36 mouse cellular contexts compared by ENCODE assay signal in genomic region chr6:29033981-29034646, GRCm38 (mm10). TPM values are rescaled to one million over a fixed set of nuclear protein-coding genes. Genes with fewer than 3 reads are reported as not detected.
A peak's percentile ranks its signal among the peaks of the same experiment; 100 is the strongest.
DNase-seq lines count a peak whose midpoint lies in the region; ATAC-seq lines count a peak whose summit lies in the region.
"Had no signal": no experiment of that assay in that cellular context is flagged by ENCODE, and none has a peak within 500 bp of the region (broad histone marks: within the 10 kb centered on the region; RNA-seq: fewer than 3 reads in every experiment).

No protein-coding gene starts in this region.

- no peak overlapping the region for H3K9ac ChIP-seq in forebrain, embryonic 11.5 days (ENCODE audit: low read length)
- no peak overlapping the region for H3K9ac ChIP-seq in forebrain, embryonic 16.5 days (replicated peaks; ENCODE audit: low read depth, low read length)
- no peak overlapping the region for H3K9ac ChIP-seq in neural tube, embryonic 12.5 days
- no peak overlapping the region for H3K9ac ChIP-seq in neural tube, embryonic 15.5 days (replicated peaks)
- H3K9ac ChIP-seq in midbrain, embryonic 13.5 days (replicated peaks) = no peak overlapping the region
- H3K9ac ChIP-seq in neural tube, embryonic 14.5 days (replicated peaks; ENCODE audit: low read depth, low read length) = no peak overlapping the region
- H3K9ac ChIP-seq: embryonic facial prominence, embryonic 12.5 days; forebrain, embryonic 15.5 days; hindbrain, embryonic 15.5 days; intestine, embryonic 15.5 days; limb, embryonic 15.5 days; liver, embryonic 13.5 days had no signal

- DNase-seq in forebrain, embryonic 11.5 days (ENCODE audit: low spot score) = peak; percentile 27
- no peak for DNase-seq in kidney, postnatal 14 days
- no peak for DNase-seq in embryo, embryonic 10.5 days (ENCODE audit: low spot score)
- DNase-seq: adrenal gland, adult 8-10 months; cerebellum, adult 9-10 months; cerebellum, postnatal 36 days; embryo, embryonic 11 days; gastrocnemius, adult 2 months; heart, adult 2 months; heart, postnatal 14 days; kidney, adult 2 months; kidney, postnatal 4 days; liver, embryonic 13.5 days; lung, adult 18-20 months; lung, postnatal 4 days; right cerebral cortex, adult 18-20 months; right cerebral cortex, postnatal 4 days; thymus, postnatal 4 days had no signal

- ATAC-seq in forebrain, embryonic 11.5 days (replicated peaks; ENCODE audit: low FRiP score) = no peak
- no peak for ATAC-seq in forebrain, embryonic 16.5 days
- peak; percentile 54; the same call in 1 of the 2 replicates for ATAC-seq in neural tube, embryonic 12.5 days (ENCODE audit: low FRiP score, low read depth)
- ATAC-seq in neural tube, embryonic 15.5 days (ENCODE audit: low FRiP score) = no peak; the same call in 1 of the 2 replicates
- ATAC-seq in midbrain, embryonic 13.5 days = peak; percentile 67
- 0 out of 2 replicates have a peak, but pooled peaks have one; percentile 26 for ATAC-seq in neural tube, embryonic 14.5 days (ENCODE audit: low read depth)
- ATAC-seq: forebrain, embryonic 15.5 days; intestine, embryonic 15.5 days; lung, postnatal 0 days had no signal

- H3K36me3 ChIP-seq in forebrain, embryonic 11.5 days (ENCODE audit: control insufficient read depth, insufficient read depth, low read length) = no peaks in the 10 kb centered on the region
- no peaks in the 10 kb centered on the region for H3K36me3 ChIP-seq in forebrain, embryonic 16.5 days (ENCODE audit: control insufficient read depth, insufficient read depth)
- H3K36me3 ChIP-seq in neural tube, embryonic 12.5 days = no peaks in the 10 kb centered on the region
- no peaks in the 10 kb centered on the region for H3K36me3 ChIP-seq in neural tube, embryonic 15.5 days
- H3K36me3 ChIP-seq in midbrain, embryonic 13.5 days = no peaks in the 10 kb centered on the region
- H3K36me3 ChIP-seq in neural tube, embryonic 14.5 days (ENCODE audit: control insufficient read depth, insufficient read depth, low read length) = no peaks in the 10 kb centered on the region
- H3K36me3 ChIP-seq: embryonic facial prominence, embryonic 12.5 days; forebrain, embryonic 15.5 days; G1E; hindbrain, embryonic 15.5 days; intestine, embryonic 15.5 days; limb, embryonic 10.5 days; limb, embryonic 15.5 days; liver, embryonic 13.5 days had no signal

- H3K4me1 ChIP-seq in forebrain, embryonic 11.5 days (replicated peaks; ENCODE audit: control insufficient read depth, insufficient read depth, low read length) = no peaks in the 10 kb centered on the region
- H3K4me1 ChIP-seq in forebrain, embryonic 16.5 days (replicated peaks; ENCODE audit: control insufficient read depth, insufficient read depth, low read length) = peaks cover 15% of the 10 kb centered on the region
- H3K4me1 ChIP-seq in neural tube, embryonic 12.5 days = no peaks in the 10 kb centered on the region
- H3K4me1 ChIP-seq in neural tube, embryonic 15.5 days = peaks cover 18% of the 10 kb centered on the region
- peaks cover 14% of the 10 kb centered on the region for H3K4me1 ChIP-seq in midbrain, embryonic 13.5 days (replicated peaks)
- H3K4me1 ChIP-seq in neural tube, embryonic 14.5 days (ENCODE audit: control insufficient read depth, insufficient read depth, low read length) = no peaks in the 10 kb centered on the region
- H3K4me1 ChIP-seq: intestine, embryonic 15.5 days; liver, embryonic 13.5 days; megakaryocyte, embryonic 14.5 days had no signal

- WGBS in forebrain, embryonic 11.5 days = 69% methylated on average over 7 of the region's 7 CpGs
- WGBS in forebrain, embryonic 16.5 days = 71% methylated on average over 7 of the region's 7 CpGs
- WGBS in neural tube, embryonic 12.5 days = 66% methylated on average over 7 of the region's 7 CpGs
- WGBS in neural tube, embryonic 15.5 days = 49% methylated on average over 7 of the region's 7 CpGs
- WGBS in midbrain, embryonic 13.5 days = 36% methylated on average over 7 of the region's 7 CpGs
- 54% methylated on average over 7 of the region's 7 CpGs for WGBS in neural tube, embryonic 14.5 days

- no peaks in the 10 kb centered on the region for H3K9me3 ChIP-seq in forebrain, embryonic 11.5 days (ENCODE audit: control insufficient read depth, low read length)
- H3K9me3 ChIP-seq in forebrain, embryonic 16.5 days (ENCODE audit: control insufficient read depth, low read length) = no peaks in the 10 kb centered on the region
- H3K9me3 ChIP-seq in neural tube, embryonic 12.5 days = 0 out of 2 replicates have a peak, but pooled peaks cover 7% of the 10 kb centered on the region
- no peaks in the 10 kb centered on the region for H3K9me3 ChIP-seq in neural tube, embryonic 15.5 days (replicated peaks)
- H3K9me3 ChIP-seq in midbrain, embryonic 13.5 days = no peaks in the 10 kb centered on the region
- no peaks in the 10 kb centered on the region for H3K9me3 ChIP-seq in neural tube, embryonic 14.5 days (ENCODE audit: control insufficient read depth, low read length)
- H3K9me3 ChIP-seq: embryonic facial prominence, embryonic 12.5 days; forebrain, embryonic 15.5 days; hindbrain, embryonic 15.5 days; intestine, embryonic 15.5 days; liver, embryonic 13.5 days had no signal

- no peak overlapping the region for H3K4me2 ChIP-seq in forebrain, embryonic 11.5 days (ENCODE audit: low read depth, low read length, severe bottlenecking)
- no peak overlapping the region for H3K4me2 ChIP-seq in forebrain, embryonic 16.5 days (ENCODE audit: low read length)
- H3K4me2 ChIP-seq in neural tube, embryonic 12.5 days (replicated peaks) = no peak overlapping the region
- no peak overlapping the region for H3K4me2 ChIP-seq in neural tube, embryonic 15.5 days
- H3K4me2 ChIP-seq in midbrain, embryonic 13.5 days (replicated peaks) = no peak overlapping the region
- no peak overlapping the region for H3K4me2 ChIP-seq in neural tube, embryonic 14.5 days (ENCODE audit: low read depth, low read length)
- H3K4me2 ChIP-seq: embryonic facial prominence, embryonic 12.5 days; forebrain, embryonic 15.5 days; hindbrain, embryonic 15.5 days; intestine, embryonic 15.5 days; limb, embryonic 15.5 days; liver, embryonic 13.5 days had no signal

- H3K4me3 ChIP-seq in forebrain, embryonic 11.5 days (ENCODE audit: low read depth, low read length) = no peak overlapping the region
- H3K4me3 ChIP-seq in forebrain, embryonic 16.5 days (replicated peaks; ENCODE audit: low read length) = no peak overlapping the region
- no peak overlapping the region for H3K4me3 ChIP-seq in neural tube, embryonic 12.5 days
- no peak overlapping the region for H3K4me3 ChIP-seq in neural tube, embryonic 15.5 days (replicated peaks)
- no peak overlapping the region for H3K4me3 ChIP-seq in midbrain, embryonic 13.5 days (replicated peaks)
- no peak overlapping the region for H3K4me3 ChIP-seq in neural tube, embryonic 14.5 days (ENCODE audit: low read depth, low read length)
- H3K4me3 ChIP-seq: embryonic facial prominence, embryonic 12.5 days; forebrain, embryonic 15.5 days; gastrocnemius, adult 2 months; heart, adult 2 months; hindbrain, embryonic 15.5 days; intestine, embryonic 15.5 days; limb, embryonic 10.5 days; limb, embryonic 15.5 days; liver, embryonic 13.5 days; megakaryocyte, embryonic 14.5 days had no signal

- no peak overlapping the region for H3K27ac ChIP-seq in forebrain, embryonic 11.5 days (ENCODE audit: low read depth, low read length)
- no peak overlapping the region for H3K27ac ChIP-seq in forebrain, embryonic 16.5 days (ENCODE audit: low read length)
- H3K27ac ChIP-seq in neural tube, embryonic 12.5 days = no peak overlapping the region
- no peak overlapping the region for H3K27ac ChIP-seq in neural tube, embryonic 15.5 days (replicated peaks)
- H3K27ac ChIP-seq in midbrain, embryonic 13.5 days = peak overlapping the region; percentile 71
- H3K27ac ChIP-seq in neural tube, embryonic 14.5 days (ENCODE audit: low read depth, low read length) = no peak overlapping the region
- H3K27ac ChIP-seq: embryonic facial prominence, embryonic 12.5 days; forebrain, embryonic 15.5 days; gastrocnemius, adult 2 months; heart, adult 2 months; hindbrain, embryonic 15.5 days; intestine, embryonic 15.5 days; limb, embryonic 10.5 days; limb, embryonic 15.5 days; liver, embryonic 13.5 days had no signal

- H3K27me3 ChIP-seq in forebrain, embryonic 11.5 days (ENCODE audit: control insufficient read depth, insufficient read depth, low read length) = no peaks in the 10 kb centered on the region
- no peaks in the 10 kb centered on the region for H3K27me3 ChIP-seq in forebrain, embryonic 16.5 days (replicated peaks; ENCODE audit: control insufficient read depth, insufficient read depth, low read length)
- H3K27me3 ChIP-seq in neural tube, embryonic 12.5 days (replicated peaks) = no peaks in the 10 kb centered on the region
- H3K27me3 ChIP-seq in neural tube, embryonic 15.5 days (replicated peaks) = no peaks in the 10 kb centered on the region
- H3K27me3 ChIP-seq in midbrain, embryonic 13.5 days = no peaks in the 10 kb centered on the region
- H3K27me3 ChIP-seq in neural tube, embryonic 14.5 days (ENCODE audit: control insufficient read depth, insufficient read depth, low read length) = no peaks in the 10 kb centered on the region
- H3K27me3 ChIP-seq: embryonic facial prominence, embryonic 12.5 days; forebrain, embryonic 15.5 days; hindbrain, embryonic 15.5 days; intestine, embryonic 15.5 days; limb, embryonic 15.5 days; liver, embryonic 13.5 days had no signal

RNA-seq across cellular contexts. Expression of gene Lep, which starts 25.9 kb away (rescaled TPM):
- not detected in 2 replicates for polyA plus RNA-seq in forebrain, embryonic 11.5 days (2014; fragmentation: Nextera tagmentation; extraction: Ambion mirVana)
- polyA plus RNA-seq in forebrain, embryonic 16.5 days (2015; fragmentation: Nextera tagmentation; extraction: Ambion mirVana) = not detected in 2 replicates
- polyA plus RNA-seq in neural tube, embryonic 12.5 days (2016; fragmentation: Nextera tagmentation; extraction: Ambion mirVana) = not detected in 2 replicates
- polyA plus RNA-seq in neural tube, embryonic 15.5 days (2015; fragmentation: Nextera tagmentation; extraction: Ambion mirVana) = not detected in 2 replicates
- not detected in 2 replicates for polyA plus RNA-seq in midbrain, embryonic 13.5 days (2015; fragmentation: Nextera tagmentation; extraction: Ambion mirVana)
- 0.05 TPM in 1 of 2 replicates, not detected in the other for polyA plus RNA-seq in neural tube, embryonic 14.5 days (2014; fragmentation: Nextera tagmentation; extraction: Ambion mirVana)
- polyA plus RNA-seq: C2C12; embryonic facial prominence, embryonic 12.5 days; forebrain, embryonic 15.5 days; G1E; heart, embryonic 14.5 days; hindbrain, embryonic 15.5 days; intestine, embryonic 15.5 days; kidney, embryonic 16.5 days; limb, embryonic 10.5 days; limb, embryonic 15.5 days; liver, embryonic 13.5 days; lung, postnatal 0 days; neural tube, embryonic 11.5 days had no signal

Comparison
In these comparisons a context has a peak if more than half of its experiments do, and no peak if none do; other contexts are left out.
1. ATAC-seq: peak in neural tube, embryonic 12.5 days (single experiment), midbrain, embryonic 13.5 days (single experiment) and neural tube, embryonic 14.5 days (single experiment); none in forebrain, embryonic 11.5 days (single experiment), forebrain, embryonic 16.5 days (single experiment) and neural tube, embryonic 15.5 days (single experiment).